Mouse (Mus musculus) 3T3-L1 (cell line): ENCODE data around the gene Thumpd2.
A peak's percentile ranks its signal among the peaks of the same experiment; 100 is the strongest.

Experiments used
- DNase-seq: peaks from one replicate; pipeline ENCODE4 v3.0.0-alpha.2; 2015; ENCODE audit warnings: low read depth, low spot score

Thumpd2 gene

DNA sequence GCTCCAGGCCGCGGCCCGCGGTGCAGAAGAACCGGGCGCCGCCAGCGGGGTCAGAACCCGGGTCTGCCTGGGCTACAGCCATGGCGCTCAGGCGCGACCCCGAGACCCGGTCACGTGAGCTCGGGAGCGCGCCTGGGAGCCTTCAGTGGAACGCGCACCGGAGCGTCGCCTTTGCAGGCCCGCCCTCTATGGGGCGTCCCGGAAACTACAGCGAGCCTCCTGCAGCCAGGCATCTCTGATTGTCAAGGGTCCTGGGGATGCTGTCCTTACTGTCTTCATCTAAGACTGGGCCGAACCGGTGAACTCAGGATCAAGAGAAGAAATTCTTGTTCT, at the start of gene Thumpd2:
Gene Thumpd2, minus strand, starts transcription at position 104 of the 333 bp plus-strand sequence.
- peak; percentile 84 for DNase-seq

DNA sequence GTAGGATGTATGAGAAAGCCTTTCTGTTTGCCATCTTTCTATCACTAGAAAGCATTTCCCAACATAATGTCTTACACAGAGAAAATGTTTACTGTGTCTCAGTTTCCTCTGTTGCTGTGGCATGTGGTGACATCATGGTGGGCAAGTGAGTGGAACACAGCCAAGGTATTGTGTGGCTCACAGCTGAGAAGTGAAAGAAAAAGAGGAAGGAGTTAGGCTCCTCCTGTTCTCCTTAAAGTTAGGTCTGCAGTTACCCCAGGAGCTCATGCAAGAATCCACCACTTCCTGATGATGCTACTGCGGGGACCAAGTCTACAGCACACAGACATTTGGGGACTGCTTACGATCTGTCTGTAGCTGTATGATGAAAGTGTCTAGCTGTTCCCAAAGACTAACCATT, 39.4 kb upstream of the Thumpd2 start:
- no peak for DNase-seq

DNA sequence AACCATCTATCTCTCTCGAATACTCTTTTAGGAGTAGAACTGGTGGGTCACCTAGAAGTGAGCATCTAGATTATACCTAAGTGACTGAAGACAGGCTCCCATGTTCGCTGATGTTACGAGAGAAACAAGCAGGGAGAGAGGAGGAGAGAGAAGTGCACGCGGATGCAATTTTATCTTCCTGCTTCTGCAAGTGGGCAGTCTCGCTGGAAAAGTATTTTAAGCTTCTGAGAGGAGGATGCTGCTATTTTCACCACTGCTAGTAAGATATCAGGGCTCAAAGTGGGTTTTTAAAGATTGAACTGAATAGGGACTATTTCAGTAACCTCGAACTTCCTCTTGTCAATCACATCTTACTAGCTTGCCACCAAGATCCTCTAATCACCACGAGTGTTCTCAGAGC, 38.0 kb upstream of the Thumpd2 start:
- DNase-seq = no peak

DNA sequence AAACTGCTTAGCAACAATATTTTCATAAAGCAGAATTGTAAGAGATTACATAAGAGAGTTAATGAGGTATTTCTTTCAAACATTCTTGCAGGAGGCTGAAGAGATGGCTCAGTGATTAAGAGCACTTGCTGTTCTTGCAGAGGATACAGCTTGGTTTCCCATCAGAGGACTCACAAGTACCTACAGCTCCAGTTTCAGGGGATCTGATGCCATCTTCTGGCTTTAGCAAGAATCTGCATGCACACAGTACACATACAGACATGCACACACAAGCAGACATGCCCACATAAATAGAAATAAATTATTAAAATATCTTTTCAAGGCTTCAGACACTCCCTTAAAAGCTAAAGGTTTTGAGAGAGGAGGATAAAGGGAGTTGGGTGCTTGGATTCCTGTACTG, 33.6 kb upstream of the Thumpd2 start:
- DNase-seq = no peak

DNA sequence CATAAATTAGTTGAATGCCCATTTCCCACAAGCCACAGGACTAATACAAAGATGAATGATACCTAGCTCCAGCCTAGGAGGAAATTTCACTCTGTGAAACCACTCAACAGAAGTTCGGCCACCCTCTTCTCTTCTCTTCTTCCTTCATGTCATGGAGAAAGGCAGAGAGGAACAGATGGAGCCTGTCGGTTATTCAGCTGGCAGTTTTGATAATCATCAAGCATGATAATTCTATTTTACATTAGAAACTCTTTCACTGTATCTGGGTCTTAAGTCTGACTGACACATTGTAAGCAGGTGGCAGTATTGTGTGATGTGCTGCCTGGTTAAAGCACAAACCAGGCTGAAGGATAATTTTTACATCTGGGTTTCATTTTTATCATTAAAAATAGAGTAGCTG, 31.6 kb upstream of the Thumpd2 start:
- no peak for DNase-seq

DNA sequence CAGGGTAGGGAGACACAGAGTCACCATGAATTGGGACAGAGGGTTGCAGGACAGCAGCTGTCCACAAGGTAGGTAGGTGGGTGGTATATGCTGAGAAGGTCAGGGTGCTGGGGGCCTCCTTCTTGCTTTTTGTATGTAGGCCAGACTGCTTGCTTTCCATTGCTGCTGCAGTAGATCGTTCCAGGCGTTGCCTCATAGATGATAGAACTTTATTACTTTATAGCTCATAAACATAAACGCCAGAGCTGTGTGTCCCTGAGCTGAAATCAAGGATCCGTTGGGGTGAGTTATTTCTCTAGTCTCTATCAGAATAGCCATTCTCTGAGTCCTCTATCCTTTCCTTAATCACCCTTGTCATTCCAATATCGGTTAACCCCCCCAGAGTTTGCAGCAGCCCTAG, 27.9 kb upstream of the Thumpd2 start:
- no peak for DNase-seq

DNA sequence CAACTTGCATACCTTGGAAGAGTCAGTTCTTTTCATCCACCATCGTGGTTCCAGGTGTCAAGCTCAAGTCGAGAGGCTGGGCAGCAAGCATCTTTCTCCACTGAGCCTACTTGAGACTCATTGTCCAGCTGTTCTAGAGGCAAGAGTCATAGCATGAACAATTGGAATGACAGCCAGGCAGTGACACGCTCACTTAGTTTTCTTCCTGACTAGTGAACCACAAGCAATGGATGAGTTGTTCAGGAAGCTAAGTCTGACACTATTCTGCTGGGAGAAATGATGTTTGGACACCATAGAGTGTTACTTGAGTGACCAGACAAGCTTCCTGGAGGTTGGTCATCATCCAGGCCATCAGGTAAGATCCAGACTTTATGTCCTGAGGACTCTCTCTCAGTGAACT, 24.0 kb upstream of the Thumpd2 start:
- DNase-seq = peak; percentile 11

DNA sequence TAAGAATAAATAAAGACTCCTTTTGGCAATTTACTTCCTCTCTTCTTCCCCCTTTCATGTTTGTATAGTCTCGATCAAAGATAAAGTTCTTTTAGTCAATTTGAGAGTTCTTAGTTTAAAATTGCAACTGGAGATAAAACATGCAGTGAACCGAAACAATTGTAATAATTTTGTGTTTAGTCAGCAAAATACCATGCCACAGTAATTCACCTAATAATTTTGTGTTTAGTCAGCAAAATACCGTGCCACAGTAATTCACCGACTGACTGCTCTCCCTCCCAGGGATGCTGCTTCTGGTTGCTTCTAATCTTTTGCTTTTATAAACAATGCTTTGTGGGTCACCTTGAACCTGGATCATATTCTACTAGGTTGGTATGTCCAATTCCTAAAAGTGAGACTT, 22.9 kb upstream of the Thumpd2 start:
- DNase-seq = no peak

DNA sequence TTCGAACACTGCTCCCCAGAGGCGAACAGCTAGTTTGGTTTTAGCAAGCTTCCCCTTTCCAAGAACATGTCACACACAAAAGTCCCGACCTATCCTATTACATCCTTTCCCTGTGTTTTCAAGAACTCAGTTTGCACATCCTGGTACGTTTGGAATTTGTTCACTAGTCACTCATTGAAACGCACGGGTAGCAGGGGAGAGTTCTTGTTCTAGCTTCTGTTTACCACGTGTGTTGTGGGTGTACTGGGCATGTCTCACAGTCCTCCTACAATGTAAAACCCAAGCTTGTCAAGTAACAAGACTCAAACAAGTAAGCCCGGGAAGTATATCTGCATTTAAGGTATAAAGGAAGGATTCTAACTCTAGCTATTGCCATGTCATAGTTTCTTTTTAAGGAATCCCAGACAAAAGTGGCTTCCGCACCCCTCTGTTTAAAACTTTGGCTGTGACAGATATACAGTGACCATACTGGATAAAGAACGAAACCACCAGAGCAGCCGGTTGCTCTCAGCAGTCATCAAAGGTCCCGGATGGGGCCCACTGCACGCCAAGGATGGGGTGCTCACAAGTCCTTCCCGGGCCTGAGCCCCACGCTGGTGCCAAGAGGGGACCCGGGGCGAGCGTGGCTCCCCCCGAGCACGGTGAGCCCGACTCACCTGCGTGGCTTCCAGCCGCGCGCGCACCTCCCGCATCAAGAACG, 453 bp downstream of the Thumpd2 start:
- peak; percentile 73 for DNase-seq

DNA sequence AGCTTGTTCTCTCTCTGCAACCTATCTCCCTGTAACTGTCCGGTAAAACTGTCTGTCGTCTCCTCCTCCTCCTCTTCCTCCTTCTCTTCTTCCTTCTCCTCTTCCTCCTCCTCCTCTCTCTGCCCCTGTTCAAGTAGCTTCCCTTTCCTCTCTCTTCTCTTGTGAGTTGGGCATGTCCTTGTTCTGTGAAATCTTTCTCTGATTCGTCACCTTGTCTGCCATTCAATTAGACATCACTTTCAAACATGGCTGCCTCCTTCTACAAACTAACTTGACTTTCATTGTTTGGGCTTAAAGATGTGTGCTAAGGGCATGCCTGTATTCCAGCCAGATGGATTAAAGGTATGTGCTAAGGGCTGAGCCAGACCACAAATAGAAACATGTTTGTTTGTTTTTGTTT, 1.5 kb downstream of the Thumpd2 start:
- peak; percentile 77 for DNase-seq

DNA sequence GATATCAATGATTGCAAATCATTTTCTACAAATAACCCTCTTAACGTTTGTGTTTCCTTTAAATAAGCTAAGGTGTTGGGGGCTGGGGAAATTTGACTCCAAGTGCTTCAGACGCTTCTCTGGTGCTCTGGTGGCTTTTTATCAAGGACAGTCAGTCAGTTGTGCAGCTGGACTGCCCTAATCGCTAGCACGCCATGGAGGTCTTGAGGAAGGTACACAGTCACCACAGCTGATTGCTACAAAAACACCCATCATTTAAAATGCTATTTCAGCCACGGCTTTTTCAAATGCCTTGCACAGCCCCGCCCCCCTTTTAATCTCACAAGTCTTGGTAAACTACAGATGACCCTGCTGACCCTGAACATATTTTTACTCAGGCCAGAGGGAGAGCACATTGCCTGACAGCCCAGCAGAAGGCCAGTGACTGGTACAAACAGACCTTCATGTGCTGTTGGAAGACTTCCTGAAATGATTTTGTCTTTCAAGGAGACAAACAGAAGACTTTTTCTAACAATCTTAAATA, 2.5 kb downstream of the Thumpd2 start:
- peak; percentile 46 for DNase-seq

DNA sequence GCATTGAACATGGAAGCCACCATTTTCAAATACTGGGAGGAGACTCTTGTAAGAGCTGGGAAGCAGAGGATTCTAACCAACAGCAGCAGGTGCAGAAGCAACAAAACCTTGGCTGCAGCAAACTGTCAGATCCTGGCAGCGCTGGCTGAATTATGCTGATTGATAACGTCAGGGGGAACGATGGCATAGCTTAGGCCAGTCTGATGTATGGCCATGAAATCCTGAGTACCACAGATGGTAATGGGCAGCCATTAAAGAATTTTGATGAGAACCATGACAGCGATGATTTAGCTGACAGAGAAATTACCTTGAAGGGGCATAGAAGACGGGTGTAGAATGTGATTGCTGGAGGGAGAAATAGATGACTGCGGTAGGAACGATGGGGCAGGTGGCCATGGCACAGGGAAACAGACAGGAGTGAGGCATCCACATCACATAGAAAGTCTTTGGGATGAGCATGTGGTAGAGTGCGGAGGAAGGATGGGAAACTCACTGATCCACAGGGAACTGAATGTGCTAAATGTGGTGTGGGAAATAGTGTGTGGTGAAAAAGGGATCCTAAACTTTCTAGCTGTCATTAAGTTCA, 8.0 kb downstream of the Thumpd2 start:
- DNase-seq = no peak

DNA sequence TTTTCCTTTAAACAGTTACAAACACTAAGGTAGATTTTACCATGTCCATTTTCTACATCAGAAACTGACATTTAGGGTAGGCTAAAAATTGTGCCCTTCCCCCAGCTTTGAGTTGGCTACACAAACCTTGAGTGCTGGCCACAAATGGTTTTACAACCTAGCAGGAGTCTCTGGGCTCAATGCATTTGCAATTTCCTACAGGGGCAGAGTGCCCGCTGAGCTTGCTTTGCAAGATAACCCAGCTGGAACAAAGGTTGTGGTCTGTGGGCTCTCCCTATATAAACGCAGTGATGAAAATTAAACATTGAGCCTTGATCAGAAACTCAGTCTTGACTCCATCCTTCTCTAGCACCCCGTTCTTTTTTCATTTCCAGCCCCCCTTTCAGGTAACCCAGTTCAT, 8.8 kb downstream of the Thumpd2 start:
- DNase-seq = no peak

DNA sequence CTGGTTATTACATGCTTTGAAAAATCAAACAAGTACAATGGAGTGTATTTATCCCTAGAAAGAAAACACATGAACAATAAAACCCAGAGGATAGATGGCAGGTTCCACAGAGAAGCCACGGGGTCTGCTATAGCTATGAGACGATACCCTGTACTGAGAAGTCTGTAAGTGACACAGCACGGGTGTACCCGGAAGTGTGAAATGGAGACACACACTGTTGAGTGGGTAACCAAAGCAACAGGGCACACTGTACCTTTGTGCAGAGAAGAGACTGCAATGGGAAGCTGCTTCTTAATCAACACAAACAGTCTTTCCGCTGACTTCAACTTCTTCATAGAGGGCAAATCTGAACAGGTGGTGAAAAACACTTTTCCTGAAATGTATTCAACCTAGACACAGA, 9.4 kb downstream of the Thumpd2 start:
- DNase-seq = no peak

DNA sequence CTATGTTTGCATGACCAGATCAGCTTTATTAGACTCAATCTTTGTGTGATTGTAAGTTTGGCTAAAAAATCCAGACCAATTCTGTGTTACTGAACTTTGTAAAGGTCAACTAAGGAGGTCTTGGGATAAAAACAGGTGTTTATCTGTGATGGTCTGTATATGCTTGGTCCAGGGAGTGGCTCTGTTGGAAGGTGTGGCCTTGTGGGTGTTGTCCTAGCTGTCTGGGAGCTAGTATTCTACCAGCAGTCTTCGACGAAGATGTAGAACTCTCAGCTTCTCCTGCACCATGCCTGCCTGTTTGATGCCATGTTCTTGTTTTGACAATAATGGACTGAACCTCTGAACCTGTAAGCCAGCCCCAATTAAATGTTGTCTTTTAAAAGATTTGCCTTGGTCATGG, 11.6 kb downstream of the Thumpd2 start:
- no peak for DNase-seq

DNA sequence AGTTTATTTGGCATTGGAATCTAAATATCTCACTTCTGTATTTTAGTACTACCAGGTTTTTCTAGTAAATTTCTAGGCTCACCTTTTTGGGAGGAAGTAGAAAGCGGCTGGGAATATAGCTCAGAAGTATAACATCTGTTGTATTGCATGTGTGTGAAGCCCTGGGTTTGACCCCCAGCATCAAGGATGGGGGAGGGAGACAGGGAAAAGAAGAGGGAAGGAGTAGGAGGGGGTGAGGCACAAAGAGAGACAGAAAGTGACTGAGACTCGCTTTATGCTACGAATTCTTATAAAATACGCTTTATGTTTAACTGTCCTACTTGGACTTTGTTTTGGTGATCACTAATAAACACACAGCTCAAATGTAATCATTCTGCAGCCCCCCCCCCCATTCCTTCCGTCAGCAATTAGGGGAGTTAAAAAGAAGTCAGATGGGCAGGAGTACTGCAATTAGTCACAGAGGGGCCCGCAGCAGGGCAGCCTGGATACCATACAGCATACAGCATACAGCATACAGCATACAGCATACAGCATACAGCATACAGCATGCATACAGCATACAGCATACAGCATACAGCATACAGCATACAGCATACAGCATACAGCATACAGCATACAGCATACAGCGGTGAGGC, 16.8 kb downstream of the Thumpd2 start:
- DNase-seq = no peak

DNA sequence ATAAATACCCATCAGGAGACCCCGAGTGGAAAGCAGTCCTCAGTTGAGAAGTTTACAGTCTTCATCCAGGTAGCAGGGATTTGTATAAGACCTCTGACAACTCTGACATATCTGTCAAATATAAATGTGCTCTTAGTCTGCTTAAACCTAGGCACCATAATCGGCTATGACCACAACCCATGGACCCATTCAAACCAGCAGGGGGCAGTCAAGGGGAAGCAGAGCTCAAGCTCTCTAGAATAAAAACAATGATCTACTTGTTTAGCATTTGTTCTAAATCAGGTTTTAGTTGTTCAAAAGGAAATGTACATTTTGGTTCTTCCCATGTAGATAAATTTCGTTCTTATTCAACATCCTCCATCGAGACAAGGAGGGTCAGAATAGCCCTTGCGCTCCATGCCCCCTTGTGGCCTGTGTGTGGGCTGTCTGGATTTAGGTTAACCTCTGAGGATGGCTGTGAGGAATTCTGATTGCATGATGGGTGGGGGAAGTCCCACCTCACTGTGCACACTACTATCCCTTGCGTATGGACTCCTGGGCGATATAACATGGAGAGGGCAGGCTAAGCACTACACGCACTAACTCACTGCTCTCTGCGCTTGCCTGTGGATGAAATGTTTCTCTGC, 19.2 kb downstream of the Thumpd2 start:
- peak; percentile 57 for DNase-seq

DNA sequence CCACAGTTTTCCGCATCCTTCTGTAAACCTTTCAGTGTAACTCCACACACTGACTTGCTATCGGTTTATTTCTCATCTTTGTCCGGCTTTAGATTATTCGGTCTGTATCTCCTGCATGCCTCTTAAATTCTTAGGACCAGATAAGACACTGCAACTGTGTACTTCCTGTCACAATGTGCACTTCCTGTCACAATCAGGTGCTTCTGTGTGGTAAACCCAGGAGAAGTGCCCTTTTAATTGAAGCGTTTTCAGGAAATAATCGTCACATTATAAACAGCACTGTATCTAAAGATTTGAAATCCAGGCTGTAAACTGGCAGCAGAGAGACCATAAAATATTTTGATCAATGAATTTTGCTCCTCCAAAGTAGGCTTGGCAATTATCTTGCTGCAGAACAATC, 19.8 kb downstream of the Thumpd2 start:
- DNase-seq = no peak

DNA sequence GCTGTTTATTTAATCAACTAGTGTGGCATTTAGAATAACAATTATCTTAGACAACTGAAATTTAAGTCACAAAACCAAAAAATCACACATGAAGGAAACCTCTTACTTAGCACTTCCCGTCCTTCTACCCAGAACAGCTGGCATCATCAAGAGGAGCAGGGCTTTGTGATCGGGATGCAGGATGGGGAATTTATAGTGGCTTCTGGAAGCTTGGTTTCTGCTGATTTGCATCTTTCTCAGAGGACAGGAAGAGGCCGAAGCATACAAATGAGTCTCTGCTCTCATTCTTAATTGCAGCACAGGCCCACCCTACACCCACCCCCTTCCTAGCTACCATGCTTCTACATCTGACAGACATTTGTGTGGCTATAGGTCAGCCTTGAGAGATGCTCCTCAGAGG, 20.5 kb downstream of the Thumpd2 start:
- DNase-seq = no peak

DNA sequence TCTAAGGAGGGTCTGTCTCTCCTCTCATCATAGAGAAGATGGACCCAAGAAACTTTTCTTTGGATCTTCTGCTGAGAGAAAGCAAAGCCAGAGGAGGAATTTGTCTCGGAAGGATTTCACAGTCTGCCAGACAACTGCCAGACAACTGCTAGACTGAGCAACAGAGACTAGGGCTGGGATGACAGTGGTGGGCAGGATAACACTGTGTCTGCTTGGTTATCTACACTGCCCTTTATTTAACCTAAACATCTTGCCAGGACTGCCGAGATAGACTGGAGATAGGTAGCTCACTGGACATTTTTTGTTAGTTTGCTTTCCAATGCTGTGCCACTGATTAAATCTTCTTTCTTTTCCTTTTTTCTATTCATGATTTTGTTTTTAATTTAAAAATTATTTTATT, 23.2 kb downstream of the Thumpd2 start:
- no peak for DNase-seq

DNA sequence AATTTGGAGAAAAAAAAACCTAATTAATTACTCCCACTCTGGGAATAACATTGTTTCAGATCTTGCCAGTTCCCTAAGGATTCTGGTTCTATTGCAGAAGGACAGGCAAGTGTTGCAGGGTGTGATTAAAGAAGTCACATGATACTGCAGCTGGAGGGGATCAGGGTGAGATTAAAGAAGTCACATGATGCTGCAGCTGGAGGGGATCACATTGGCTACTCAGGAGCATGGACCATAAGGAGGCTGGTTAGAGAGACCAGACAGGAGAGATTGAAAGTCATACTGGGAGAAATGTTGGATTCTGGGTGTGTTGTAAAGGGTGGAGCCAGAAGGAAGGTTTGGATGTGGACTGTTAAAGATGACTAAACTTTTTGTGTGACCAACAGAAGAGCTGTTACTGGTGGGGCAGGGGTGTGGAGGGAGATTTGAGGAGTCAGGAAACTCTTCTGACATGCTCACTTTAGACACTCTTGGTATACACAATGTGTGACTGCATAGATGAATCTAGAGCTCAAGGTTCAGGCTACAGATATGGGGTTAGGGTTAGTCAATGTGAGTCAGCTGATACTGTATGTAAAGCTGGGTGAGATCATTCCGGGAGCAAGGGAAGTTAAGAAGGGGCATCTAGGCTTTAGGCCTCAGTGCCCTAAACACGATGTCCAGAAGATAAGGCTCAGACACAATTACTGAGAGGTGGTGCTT, 26.0 kb downstream of the Thumpd2 start:
- no peak for DNase-seq

DNA sequence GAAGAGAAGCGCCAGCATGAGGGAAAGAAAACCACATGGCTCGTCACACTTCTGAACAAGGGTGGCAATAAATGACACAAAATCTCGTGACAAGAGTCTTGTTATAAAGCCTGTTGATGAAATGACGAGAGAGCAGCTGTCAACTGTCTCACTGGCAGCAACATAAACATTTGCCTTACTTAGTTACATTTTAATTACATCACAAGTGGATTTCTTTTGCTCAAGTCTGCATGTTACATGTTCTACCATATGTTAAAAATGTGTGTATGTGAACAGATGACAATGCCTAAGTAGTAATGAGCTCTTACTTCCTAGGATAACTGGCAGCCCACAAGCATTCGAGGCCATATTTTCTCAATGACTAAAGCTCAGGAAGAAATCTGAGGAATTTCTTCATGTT, 29.5 kb downstream of the Thumpd2 start:
- DNase-seq = no peak
